Mouse (Mus musculus) erythroblast, embryonic 14.5 days (primary cell): ENCODE results near the gene Cldn5.

Experiments
- GATA1 ChIP-seq: IDR thresholded peaks from 2 replicates; pipeline ENCODE4 v1.6.1; 2012; ENCODE audit warnings: low read length, inconsistent platforms, mixed read lengths
- TAL1 ChIP-seq: IDR thresholded peaks from 3 replicates; pipeline ENCODE4 v1.6.1; 2012; ENCODE audit warnings: low read length, inconsistent platforms, mixed read lengths

- TF ChIP-seq GATA1: no peak
- no peak for TF ChIP-seq TAL1
Measured at GRCm38 (mm10) chr16:18751885-18752499, 24.7 kb upstream of the Cldn5 start.
